Mouse (Mus musculus): ENCODE results near the gene Snw1.

DNA sequence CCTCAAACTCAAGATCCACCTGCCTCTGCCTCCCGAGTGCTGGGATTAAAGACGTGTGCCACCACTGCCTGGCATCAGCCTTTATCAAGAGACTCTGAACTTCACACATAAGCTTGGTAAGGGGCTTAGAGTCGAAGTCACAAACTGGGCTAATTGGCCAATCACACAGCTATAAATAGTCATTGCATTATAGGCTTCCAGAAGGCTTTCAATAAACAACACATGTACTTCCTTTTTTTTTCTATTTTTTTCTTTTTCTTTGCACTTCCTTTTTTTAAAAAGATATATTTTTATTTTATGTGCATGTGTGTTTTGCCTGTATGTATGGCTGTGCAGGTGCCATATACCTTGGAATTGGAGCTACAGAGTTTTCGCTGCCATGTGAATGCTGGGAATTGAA is 56.7 kb downstream of the Snw1 start:
- no peak for TF ChIP-seq CTCF (IDR thresholded peaks at IDR 0.05; ENCODE audit: insufficient read depth, low read depth, low read length)
- TF ChIP-seq POLR2A (IDR thresholded peaks at IDR 0.05; ENCODE audit: insufficient read depth, low read depth, low read length), result no peak

Data from olfactory bulb, adult 2 months (tissue).